24 mouse cellular contexts compared by ENCODE assay signal in genomic region chr12:83842678-83843440, GRCm38 (mm10).
"Had no signal": no experiment of that assay in that cellular context is flagged by ENCODE, and none has a peak within 500 bp of the region (broad histone marks: within the 10 kb centered on the region; RNA-seq: fewer than 3 reads in every experiment).

No protein-coding gene starts in this region.

- H3K4me3 ChIP-seq: heart, embryonic 13.5 days; heart, embryonic 15.5 days; hindbrain, embryonic 13.5 days; hindbrain, embryonic 15.5 days; kidney, embryonic 15.5 days; layer of hippocampus, adult 2 months; left cerebral cortex, adult 2 months; limb, embryonic 13.5 days; limb, embryonic 15.5 days; liver, embryonic 12.5 days had no signal

- H3K4me1 ChIP-seq: heart, embryonic 13.5 days; heart, embryonic 15.5 days; hindbrain, embryonic 13.5 days; hindbrain, embryonic 15.5 days; kidney, embryonic 15.5 days; limb, embryonic 15.5 days had no signal

- DNase-seq: gastrocnemius, postnatal 14 days; gastrocnemius, postnatal 36 days; heart, adult 18-20 months; heart, postnatal 14 days; heart, postnatal 36 days; kidney, adult 11 months; kidney, adult 2 months; kidney, adult 9 months; kidney, postnatal 14 days; kidney, postnatal 36 days had no signal

- H3K27ac ChIP-seq: heart, embryonic 13.5 days; heart, embryonic 15.5 days; hindbrain, embryonic 13.5 days; hindbrain, embryonic 15.5 days; hindbrain, postnatal 0 days; kidney, embryonic 15.5 days; kidney, postnatal 0 days; layer of hippocampus, adult 2 months; left cerebral cortex, adult 2 months; limb, embryonic 13.5 days; limb, embryonic 15.5 days; liver, embryonic 12.5 days; liver, embryonic 14.5 days had no signal

- H3K9ac ChIP-seq: heart, embryonic 13.5 days; heart, embryonic 15.5 days; hindbrain, embryonic 13.5 days; hindbrain, embryonic 15.5 days; kidney, embryonic 15.5 days; limb, embryonic 13.5 days; limb, embryonic 15.5 days; liver, embryonic 12.5 days; liver, embryonic 14.5 days had no signal

- H3K9me3 ChIP-seq: heart, embryonic 13.5 days; heart, embryonic 15.5 days; hindbrain, embryonic 13.5 days; hindbrain, embryonic 15.5 days; limb, embryonic 13.5 days; limb, embryonic 15.5 days; liver, embryonic 12.5 days had no signal

- ATAC-seq: hindbrain, postnatal 0 days; liver, embryonic 12.5 days had no signal

- H3K4me2 ChIP-seq: heart, embryonic 11.5 days; heart, embryonic 13.5 days; heart, embryonic 15.5 days; hindbrain, embryonic 13.5 days; hindbrain, embryonic 15.5 days; kidney, embryonic 15.5 days; limb, embryonic 13.5 days; limb, embryonic 15.5 days; liver, embryonic 12.5 days had no signal

- H3K27me3 ChIP-seq: heart, embryonic 13.5 days; heart, embryonic 15.5 days; hindbrain, embryonic 13.5 days; hindbrain, embryonic 15.5 days; kidney, embryonic 15.5 days; limb, embryonic 13.5 days; limb, embryonic 15.5 days; liver, embryonic 12.5 days had no signal
